Comparison of ENCODE assay signal across 10 mouse cellular contexts in genomic region chr1:62682456-62683385, GRCm38 (mm10). TPM values are rescaled to one million over a fixed set of nuclear protein-coding genes. Genes with fewer than 3 reads are reported as not detected.
DNase-seq lines count a peak whose midpoint lies in the region; ATAC-seq lines count a peak whose summit lies in the region.
"Had no signal": no experiment of that assay in that cellular context is flagged by ENCODE, and none has a peak within 500 bp of the region (broad histone marks: within the 10 kb centered on the region; RNA-seq: fewer than 3 reads in every experiment).

No protein-coding gene starts in this region.

- peak; percentile 23 for DNase-seq in gastrocnemius, postnatal 14 days
- no peak for DNase-seq in gastrocnemius, adult 8-10 months (ENCODE audit: low spot score in 2 of 2)
- DNase-seq in right cerebral cortex, postnatal 10 days (ENCODE audit: low spot score in 2 of 2), result peak; percentile 34 to 55
- DNase-seq in right cerebral cortex, postnatal 36 days (ENCODE audit: low spot score in 2 of 2), result no peak
- peak; percentile 20 for DNase-seq in lung, postnatal 25 days (ENCODE audit: low spot score)
- no peak for DNase-seq in adrenal gland, postnatal 36 days
- no peak for DNase-seq in B cell, adult 2 months

- WGBS in stomach, embryonic 16.5 days, result 50% methylated on average over 21 of the region's 21 CpGs

- no peaks in the 10 kb centered on the region for H3K9me3 ChIP-seq in stomach, embryonic 16.5 days (replicated peaks; ENCODE audit: control insufficient read depth, low read length)
- H3K9me3 ChIP-seq: heart, embryonic 15.5 days had no signal

- no peak for ATAC-seq in stomach, embryonic 16.5 days (ENCODE audit: insufficient read depth, low FRiP score)

- H3K27me3 ChIP-seq in stomach, embryonic 16.5 days (ENCODE audit: control insufficient read depth, insufficient read depth, low read length), result no peaks in the 10 kb centered on the region
- H3K27me3 ChIP-seq: heart, embryonic 15.5 days; megakaryocyte, embryonic 14.5 days had no signal

- H3K9ac ChIP-seq in stomach, embryonic 16.5 days (ENCODE audit: low read length), result no peak overlapping the region
- H3K9ac ChIP-seq: heart, embryonic 15.5 days had no signal

- no peak overlapping the region for H3K4me3 ChIP-seq in stomach, embryonic 16.5 days (replicated peaks; ENCODE audit: low read length)
- H3K4me3 ChIP-seq: heart, embryonic 15.5 days; megakaryocyte, embryonic 14.5 days had no signal

- no peaks in the 10 kb centered on the region for H3K4me1 ChIP-seq in stomach, embryonic 16.5 days (ENCODE audit: control insufficient read depth, insufficient read depth, low read length)

- peak overlapping the region; percentile 3; the same call in 1 of the 2 replicates for H3K4me2 ChIP-seq in stomach, embryonic 16.5 days (ENCODE audit: low read depth, low read length)
- H3K4me2 ChIP-seq: heart, embryonic 15.5 days had no signal

- no peaks in the 10 kb centered on the region for H3K36me3 ChIP-seq in stomach, embryonic 16.5 days (ENCODE audit: control insufficient read depth, insufficient read depth, low read length)
- H3K36me3 ChIP-seq: heart, embryonic 15.5 days had no signal

- H3K27ac ChIP-seq in stomach, embryonic 16.5 days (ENCODE audit: low read length), result no peak overlapping the region
- H3K27ac ChIP-seq: heart, embryonic 15.5 days had no signal

- intact Hi-C loops in gastrocnemius, postnatal 14 days (cut with DNase I; ENCODE audit: low total_unique reads), result no loop called here

RNA-seq across cellular contexts. Expression of gene Nrp2, which starts 20.4 kb away (rescaled TPM):
- 10 to 100 TPM; 13.3 to 14.2 TPM for total RNA-seq in gastrocnemius, postnatal 14 days (2021)
- total RNA-seq in gastrocnemius, adult 8-10 months (2022), result 1 to 10 TPM; 3.3 to 4.3 (median 4.1) TPM
- 26.7 and 29.9 TPM in 2 replicates for polyA plus RNA-seq in stomach, embryonic 16.5 days (2015; fragmentation: Nextera tagmentation; extraction: Ambion mirVana)
- 10 to 100 TPM; 36.7 to 37.9 TPM for total RNA-seq in adrenal gland, postnatal 36 days (2021)

Comparison
In these comparisons a context has a peak if more than half of its experiments do, and no peak if none do; other contexts are left out.
1. DNase-seq: peak in gastrocnemius, postnatal 14 days (single experiment), right cerebral cortex, postnatal 10 days (2 of 2) and lung, postnatal 25 days (single experiment); none in gastrocnemius, adult 8-10 months (0 of 2), right cerebral cortex, postnatal 36 days (0 of 2), adrenal gland, postnatal 36 days (0 of 2) and B cell, adult 2 months (0 of 2).